Mouse (Mus musculus): ENCODE results near the gene Amotl1. TPM values are rescaled to one million over a fixed set of nuclear protein-coding genes. Genes with fewer than 3 reads are reported as not detected.

The Amotl1 gene
- polyA plus RNA-seq, 1 experiment from 2014 or later: 10.6 TPM

DNA sequence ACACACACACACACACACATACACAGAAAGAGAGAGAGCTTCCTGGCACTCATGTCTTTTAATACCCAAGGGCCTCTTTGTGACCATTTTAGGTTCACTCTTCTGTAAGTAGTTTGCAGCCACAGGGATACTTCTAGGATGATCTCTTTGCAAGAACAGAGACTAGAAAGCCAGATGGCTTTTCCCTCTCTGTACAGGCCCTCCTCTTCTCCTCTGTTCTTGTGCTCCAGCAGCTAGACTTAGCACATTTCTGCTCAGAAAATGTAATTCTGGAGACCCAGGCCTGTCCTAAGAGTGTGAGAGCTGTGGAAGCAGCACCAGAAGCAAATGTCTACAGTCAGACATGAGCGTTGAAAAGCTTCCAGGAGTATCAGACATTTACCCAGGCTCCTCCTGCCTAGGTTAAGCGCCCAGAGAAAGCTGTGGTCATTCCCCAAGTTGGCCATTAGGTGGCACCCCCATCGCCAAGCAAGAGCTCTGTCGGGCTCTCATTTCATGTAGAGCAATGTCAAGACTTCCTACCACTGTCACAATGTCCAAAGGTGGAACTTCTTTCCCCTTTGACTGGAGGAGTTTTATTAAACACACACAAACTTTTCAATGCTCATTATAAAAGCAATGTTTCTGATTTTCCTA lies 121.3 kb downstream of the Amotl1 start:
- Histone ChIP-seq H3K27me3 (no peaks in the 10 kb centered on the region), H3K36me3 (ENCODE audit: poor library complexity, severe bottlenecking) (no peaks in the 10 kb centered on the region), H3K4me3 (no peak overlapping the region), H3K4me1 (no peaks in the 10 kb centered on the region), H3K27ac (no peak overlapping the region), H3K4me2 (no peak overlapping the region), H3K9me3 (replicated peaks) (no peaks in the 10 kb centered on the region), H3K9ac (no peak overlapping the region)
- peak; percentile 88 for ATAC-seq
- 8% methylated on average over 4 of the region's 4 CpGs for WGBS

DNA sequence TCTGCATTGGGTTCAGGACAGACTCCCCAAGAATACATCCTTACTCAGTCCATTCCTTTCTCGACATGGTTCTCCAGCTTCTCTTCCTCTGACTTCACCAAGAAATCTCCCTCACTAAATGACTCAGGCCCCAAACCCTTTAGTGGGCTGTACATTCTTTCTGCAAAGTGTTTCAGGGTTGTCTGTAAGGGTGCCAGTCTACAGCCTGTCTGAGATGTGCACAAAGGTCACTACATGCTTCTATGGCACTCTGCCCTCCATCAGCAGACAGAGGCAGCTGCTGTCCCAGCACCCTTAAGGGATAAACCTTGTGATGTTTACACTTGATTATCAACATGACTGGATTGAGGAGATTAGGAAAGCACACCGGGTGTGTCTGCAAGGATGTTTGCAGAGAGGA lies 123.2 kb downstream of the Amotl1 start:
- WGBS: 42% methylated on average over 2 of the region's 2 CpGs
- H3K27ac ChIP-seq: no peak overlapping the region
- no peak overlapping the region for H3K4me2 ChIP-seq
- H3K4me1 ChIP-seq: no peaks in the 10 kb centered on the region
- 0 out of 2 replicates have a peak overlapping the region, but pooled peaks have one; percentile 5 for H3K9ac ChIP-seq
- H3K36me3 ChIP-seq (ENCODE audit: poor library complexity, severe bottlenecking): no peaks in the 10 kb centered on the region
- ATAC-seq: no peak
- no peaks in the 10 kb centered on the region for H3K9me3 ChIP-seq (replicated peaks)
- no peaks in the 10 kb centered on the region for H3K27me3 ChIP-seq
- no peak overlapping the region for H3K4me3 ChIP-seq

DNA sequence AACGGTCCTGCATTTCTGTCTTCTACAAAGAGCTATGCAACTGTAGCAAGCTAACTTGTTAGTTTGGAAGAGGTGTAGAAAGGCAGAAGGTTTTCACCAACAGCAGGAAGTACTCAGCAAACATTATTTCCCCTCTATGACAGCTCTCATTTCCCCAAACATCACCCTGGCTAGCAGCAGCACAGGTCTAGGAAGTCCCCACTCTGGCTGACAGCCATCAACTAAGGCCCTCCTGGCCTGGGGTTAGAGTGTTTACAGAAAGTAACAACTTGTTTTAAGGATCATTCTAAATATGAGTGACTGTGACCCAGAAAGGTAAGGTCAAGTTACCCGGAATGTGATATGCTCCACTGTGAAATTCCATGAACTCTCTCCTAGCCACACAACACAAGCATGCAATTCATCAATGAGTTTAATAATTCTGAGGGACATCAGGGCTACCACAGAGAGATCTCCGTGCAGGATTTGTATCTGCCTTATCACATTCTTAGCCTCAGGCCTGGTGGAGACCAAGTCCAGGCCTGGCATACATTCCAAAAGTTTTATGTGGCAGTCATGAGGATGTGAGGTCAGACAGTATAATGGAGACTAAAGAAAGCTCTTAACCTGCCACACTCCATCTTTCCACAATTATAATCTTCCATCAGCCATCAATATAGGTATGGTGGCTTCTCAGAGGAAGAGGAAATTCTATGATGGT lies 123.7 kb downstream of the Amotl1 start:
- H3K9me3 ChIP-seq (replicated peaks): no peaks in the 10 kb centered on the region
- no peaks in the 10 kb centered on the region for H3K27me3 ChIP-seq
- no peak overlapping the region for H3K4me3 ChIP-seq
- 84% methylated on average over 3 of the region's 3 CpGs for WGBS
- ATAC-seq: no peak
- H3K36me3 ChIP-seq (ENCODE audit: poor library complexity, severe bottlenecking): no peaks in the 10 kb centered on the region
- H3K9ac ChIP-seq: no peak overlapping the region
- H3K4me2 ChIP-seq: no peak overlapping the region
- H3K27ac ChIP-seq: no peak overlapping the region
- no peaks in the 10 kb centered on the region for H3K4me1 ChIP-seq

DNA sequence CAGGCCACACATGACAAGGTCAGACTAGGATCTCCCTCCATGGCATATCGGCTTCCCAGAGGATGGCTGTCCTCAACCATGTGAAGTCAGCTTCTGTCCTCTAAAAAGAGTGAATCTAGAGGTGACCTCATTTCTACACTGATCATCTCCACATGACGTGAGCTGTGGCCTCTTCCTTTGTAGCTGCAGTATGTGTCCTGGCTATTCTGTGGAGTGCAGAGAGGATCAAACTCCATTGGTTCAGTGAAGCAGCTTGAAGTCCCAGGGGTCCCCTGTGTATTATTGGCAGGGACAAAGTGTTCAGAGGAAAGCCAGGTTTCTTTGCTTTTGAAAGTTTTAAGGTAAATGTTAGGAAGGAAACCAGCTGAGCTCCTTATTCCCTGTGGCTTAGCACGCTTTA lies 126.8 kb downstream of the Amotl1 start:
- 85% methylated on average over 3 of the region's 3 CpGs for WGBS
- H3K36me3 ChIP-seq (ENCODE audit: poor library complexity, severe bottlenecking): no peaks in the 10 kb centered on the region
- H3K4me3 ChIP-seq: no peak overlapping the region
- ATAC-seq: no peak
- H3K9ac ChIP-seq: no peak overlapping the region
- no peaks in the 10 kb centered on the region for H3K4me1 ChIP-seq
- no peaks in the 10 kb centered on the region for H3K27me3 ChIP-seq
- H3K27ac ChIP-seq: no peak overlapping the region
- H3K4me2 ChIP-seq: no peak overlapping the region
- no peaks in the 10 kb centered on the region for H3K9me3 ChIP-seq (replicated peaks)

- WGBS: 25% methylated on average over 1 of the region's 1 CpGs
These were observed 127.6 kb downstream of the Amotl1 start for GRCm38 (mm10) chr9:14517296-14517695.

GRCm38 (mm10) chr9:14512633-14513445 lies 132.0 kb downstream of the Amotl1 start:
- Histone ChIP-seq H3K36me3 (ENCODE audit: poor library complexity, severe bottlenecking) (peaks cover 47% of the 10 kb centered on the region), H3K27ac (no peak overlapping the region), H3K4me1 (no peaks in the 10 kb centered on the region), H3K4me2 (no peak overlapping the region), H3K4me3 (no peak overlapping the region), H3K9me3 (replicated peaks) (no peaks in the 10 kb centered on the region), H3K9ac (no peak overlapping the region), H3K27me3 (no peaks in the 10 kb centered on the region)
- peak; percentile 77 for ATAC-seq
- 75% methylated on average over 9 of the region's 9 CpGs for WGBS

More at GRCm38 (mm10) chr9:14517296-14517695, 127.6 kb downstream of the Amotl1 start:
- no peak for ATAC-seq
- Histone ChIP-seq H3K9ac (no peak overlapping the region), H3K36me3 (ENCODE audit: poor library complexity, severe bottlenecking) (peaks cover 7% of the 10 kb centered on the region; the same call in 1 of the 2 replicates), H3K9me3 (replicated peaks) (no peaks in the 10 kb centered on the region), H3K4me1 (no peaks in the 10 kb centered on the region), H3K27me3 (no peaks in the 10 kb centered on the region), H3K4me2 (no peak overlapping the region), H3K27ac (no peak overlapping the region), H3K4me3 (no peak overlapping the region)

- H3K9me3 ChIP-seq (replicated peaks): no peaks in the 10 kb centered on the region
- H3K4me1 ChIP-seq: peaks cover 20% of the 10 kb centered on the region
- no peak for ATAC-seq
- no peaks in the 10 kb centered on the region for H3K27me3 ChIP-seq
- peak overlapping the region; percentile 89 for H3K4me3 ChIP-seq
- WGBS: 5% methylated on average over 10 of the region's 10 CpGs
- peaks cover 33% of the 10 kb centered on the region for H3K36me3 ChIP-seq (ENCODE audit: poor library complexity, severe bottlenecking)
- H3K4me2 ChIP-seq: peak overlapping the region; percentile 75
- H3K9ac ChIP-seq: peak overlapping the region; percentile 87
- H3K27ac ChIP-seq: peak overlapping the region; percentile 57; the same call in 1 of the 2 replicates
These were observed 143.9 kb downstream of the Amotl1 start for GRCm38 (mm10) chr9:14500916-14501424.

- Histone ChIP-seq H3K4me1 (peaks cover 20% of the 10 kb centered on the region), H3K36me3 (ENCODE audit: poor library complexity, severe bottlenecking) (peaks cover 26% of the 10 kb centered on the region), H3K27me3 (no peaks in the 10 kb centered on the region), H3K4me3 (peak within 1 kb of the TSS; percentile 89), H3K9me3 (replicated peaks) (no peaks in the 10 kb centered on the region), H3K4me2 (peak within 1 kb of the TSS; percentile 78), H3K9ac (peak within 1 kb of the TSS; percentile 87), H3K27ac (peak within 1 kb of the TSS; percentile 59)
- WGBS: 1% methylated on average over 59 of the region's 59 CpGs
- ATAC-seq: peak; percentile 99
These were observed 144.6 kb downstream of the Amotl1 start, which contains the start of the genes Kdm4d and Cwc15 for GRCm38 (mm10) chr9:14500023-14500915. Gene Kdm4d (minus strand): TSS chr9:14500482. Gene Cwc15 (plus strand): TSS chr9:14500617.

DNA sequence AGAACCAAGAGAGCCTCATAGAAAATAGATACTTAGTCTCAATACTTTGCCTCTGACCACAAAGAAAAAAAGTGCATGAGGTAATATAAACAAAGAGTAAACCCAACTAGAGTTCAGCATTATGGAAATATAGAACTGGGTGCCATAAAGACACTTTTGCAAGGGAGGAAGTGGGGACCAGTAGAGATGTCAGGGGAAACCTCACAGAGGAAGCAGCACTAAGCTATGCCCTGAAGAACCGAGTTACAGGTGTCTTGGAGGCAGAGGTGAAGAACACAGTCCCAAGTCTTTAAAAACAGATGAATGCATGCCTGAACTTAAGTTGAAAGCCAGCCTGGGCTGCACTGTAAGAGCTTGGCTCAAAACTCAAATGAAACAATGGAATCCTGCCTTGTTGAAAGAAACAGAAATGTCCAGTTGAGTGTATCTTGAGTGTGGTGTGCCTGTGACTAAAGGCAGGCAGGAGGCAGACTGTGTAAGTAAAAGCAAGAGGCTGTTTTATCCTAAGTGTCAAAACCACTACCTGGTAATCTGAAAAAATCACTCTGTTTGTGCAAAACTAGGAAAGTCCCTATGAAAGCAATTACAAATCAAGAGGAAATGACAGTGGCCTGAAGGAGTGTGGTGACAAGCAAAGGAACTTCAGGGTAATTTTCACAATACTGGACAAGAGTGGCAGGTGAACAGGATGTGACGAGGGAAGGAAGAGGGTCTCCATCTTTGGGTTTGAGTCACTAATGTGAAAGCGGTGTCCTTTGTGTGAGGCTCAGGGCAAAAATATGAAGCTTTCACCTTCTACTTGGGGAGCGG lies 145.8 kb downstream of the Amotl1 start:
- ATAC-seq: no peak
- H3K27ac ChIP-seq: no peak overlapping the region
- 81% methylated on average over 4 of the region's 4 CpGs for WGBS

More for the DNA sequence above, 145.8 kb downstream of the Amotl1 start:
- Histone ChIP-seq H3K9me3 (replicated peaks) (no peaks in the 10 kb centered on the region), H3K4me2 (peak overlapping the region; percentile 78), H3K4me1 (peaks cover 20% of the 10 kb centered on the region), H3K4me3 (peak overlapping the region; percentile 89; the same call in 1 of the 2 replicates), H3K27me3 (no peaks in the 10 kb centered on the region), H3K36me3 (ENCODE audit: poor library complexity, severe bottlenecking) (peaks cover 15% of the 10 kb centered on the region), H3K9ac (peak overlapping the region; percentile 70; the same call in 1 of the 2 replicates)

All from forebrain, embryonic 13.5 days (tissue).